Mouse (Mus musculus): Measurements from ENCODE around the gene Sfxn5. TPM values are rescaled to one million over a fixed set of nuclear protein-coding genes. Genes with fewer than 3 reads are reported as not detected.

Sfxn5 gene
- total and polyA plus RNA-seq, 3 experiments, result 1.8 to 3.0 TPM; not detected in 1

DNA sequence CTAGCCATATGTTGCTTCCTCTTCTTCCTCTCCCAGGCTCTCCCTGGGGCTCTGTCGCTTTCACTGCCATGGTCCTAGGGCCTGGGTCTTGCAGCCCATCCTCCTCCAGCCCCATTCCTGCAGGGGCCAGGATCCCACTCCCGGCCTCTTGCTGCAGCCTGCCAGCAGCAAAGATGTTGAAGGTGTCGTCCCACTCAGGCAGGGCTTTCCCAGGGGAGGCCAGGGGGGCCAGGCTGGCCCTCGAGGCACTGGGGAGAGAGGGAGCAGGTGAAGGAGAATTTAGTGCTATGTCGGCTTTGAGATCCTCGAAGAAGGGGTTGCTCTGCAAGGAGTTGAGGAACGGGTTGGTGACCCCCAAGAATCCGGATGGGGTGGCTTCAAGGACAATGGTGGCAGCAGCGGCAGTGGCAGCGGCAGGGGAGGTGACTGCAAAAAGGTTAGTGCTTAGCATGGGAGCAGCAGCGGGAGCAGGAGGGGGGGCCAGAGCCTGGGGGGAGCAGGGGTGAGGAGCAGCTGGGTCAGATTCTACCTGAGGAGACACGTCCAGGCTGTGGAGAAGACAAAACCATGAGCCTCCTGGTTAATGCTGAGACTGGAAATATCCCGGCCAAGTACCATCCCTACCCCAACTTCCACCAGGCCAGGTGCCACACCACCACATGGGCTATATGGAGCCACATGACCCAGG is 8.7 kb upstream of the Sfxn5 start:
- Histone ChIP-seq H3K9me3 (replicated peaks; ENCODE audit: insufficient read depth, low read length) (no peaks in the 10 kb centered on the region), H3K9ac (ENCODE audit: control insufficient read depth, low read depth, low read length, poor library complexity, severe bottlenecking) (no peak overlapping the region), H3K79me2 (ENCODE audit: control insufficient read depth, insufficient read depth, low read length, poor library complexity) (no peaks in the 10 kb centered on the region), H3K4me3 (ENCODE audit: control insufficient read depth in 1 of 2, insufficient read depth in 1 of 2, low read depth in 2 of 2, low read length in 2 of 2) (no peak overlapping the region), H3K27me3 (ENCODE audit: control insufficient read depth in 1 of 2, insufficient read depth in 2 of 2, low read length in 2 of 2) (no peaks in the 10 kb centered on the region), H3K4me1 (ENCODE audit: control insufficient read depth in 1 of 2, insufficient read depth in 2 of 2, low read length in 2 of 2) (no peaks in the 10 kb centered on the region), H3K27ac (ENCODE audit: control insufficient read depth, low read depth, low read length) (no peak overlapping the region), H3K36me3 (ENCODE audit: control insufficient read depth in 1 of 2, insufficient read depth in 2 of 2, low read length in 2 of 2) (no peaks in the 10 kb centered on the region)
- DNase-seq (ENCODE audit: low read depth, low spot score), result no peak
- TF ChIP-seq ZC3H11A (IDR thresholded peaks at IDR 0.05; ENCODE audit: low read depth, low read length) (no peak), GABPA (IDR thresholded peaks at IDR 0.05; ENCODE audit: low read depth, low read length) (no peak), MAFK (IDR thresholded peaks at IDR 0.05; ENCODE audit: borderline replicate concordance, low read depth, low read length) (no peak), POLR2AphosphoS5 (IDR thresholded peaks at IDR 0.05; ENCODE audit: borderline replicate concordance, low read depth, low read length) (no peak), CHD2 (IDR thresholded peaks at IDR 0.05; ENCODE audit: low read length) (no peak), USF2 (IDR thresholded peaks at IDR 0.05; ENCODE audit: borderline replicate concordance in 1 of 2, insufficient read depth in 1 of 2, low read depth in 1 of 2, low read length in 2 of 2) (no peak), ZMIZ1 (IDR thresholded peaks at IDR 0.05; ENCODE audit: low read depth, low read length) (no peak), SIN3A (IDR thresholded peaks at IDR 0.05; ENCODE audit: low read length) (no peak), USF1 (IDR thresholded peaks at IDR 0.05; ENCODE audit: low read depth, low read length) (no peak), ETS1 (IDR thresholded peaks at IDR 0.05; ENCODE audit: low read depth, low read length) (no peak), NRF1 (IDR thresholded peaks at IDR 0.05; ENCODE audit: insufficient read depth, low read depth, low read length, poor library complexity, severe bottlenecking) (no peak), TAL1 (IDR thresholded peaks at IDR 0.05; ENCODE audit: low read length) (no peak), ZNF384 (IDR thresholded peaks at IDR 0.05; ENCODE audit: low read depth, low read length) (no peak), UBTF (IDR thresholded peaks at IDR 0.05; ENCODE audit: borderline replicate concordance, insufficient read depth, low read depth, low read length) (no peak), ZKSCAN1 (IDR thresholded peaks at IDR 0.05; ENCODE audit: low read depth, low read length) (no peak), HCFC1 (IDR thresholded peaks at IDR 0.05; ENCODE audit: low read depth, low read length) (no peak), SMC3 (IDR thresholded peaks at IDR 0.05; ENCODE audit: low read depth, low read length) (no peak)

DNA sequence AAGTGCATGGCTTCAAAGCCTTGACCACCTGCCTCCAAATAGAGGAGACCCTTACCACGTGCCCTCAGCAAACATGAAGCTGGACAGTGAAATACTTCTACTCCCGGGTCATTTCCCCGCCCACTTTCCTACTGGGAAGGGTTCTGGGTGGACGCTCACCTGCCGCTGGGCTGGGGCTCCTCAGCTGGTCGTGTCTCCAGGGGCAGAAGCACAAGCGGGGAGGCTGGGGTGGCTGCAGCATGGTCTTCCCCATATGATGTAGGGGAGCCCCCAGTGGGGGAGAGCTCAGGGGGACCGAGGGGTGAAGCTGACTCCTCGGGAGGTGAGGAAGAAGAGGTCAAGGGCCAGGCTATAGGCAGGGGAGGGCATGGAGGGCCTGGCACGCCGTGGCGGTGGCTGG is 7.0 kb upstream of the Sfxn5 start:
- H3K36me3 ChIP-seq (ENCODE audit: control insufficient read depth in 1 of 2, insufficient read depth in 2 of 2, low read length in 2 of 2), result no peaks in the 10 kb centered on the region
- H3K4me1 ChIP-seq (ENCODE audit: control insufficient read depth in 1 of 2, insufficient read depth in 2 of 2, low read length in 2 of 2), result no peaks in the 10 kb centered on the region
- H3K79me2 ChIP-seq (ENCODE audit: control insufficient read depth, insufficient read depth, low read length, poor library complexity), result no peaks in the 10 kb centered on the region
- no peaks in the 10 kb centered on the region for H3K9me3 ChIP-seq (replicated peaks; ENCODE audit: insufficient read depth, low read length)
- no peak overlapping the region for H3K4me3 ChIP-seq (ENCODE audit: control insufficient read depth in 1 of 2, insufficient read depth in 1 of 2, low read depth in 2 of 2, low read length in 2 of 2)
- no peak overlapping the region for H3K9ac ChIP-seq (ENCODE audit: control insufficient read depth, low read depth, low read length, poor library complexity, severe bottlenecking)
- no peaks in the 10 kb centered on the region for H3K27me3 ChIP-seq (ENCODE audit: control insufficient read depth in 1 of 2, insufficient read depth in 2 of 2, low read length in 2 of 2)
- no peak for DNase-seq (ENCODE audit: low read depth, low spot score)
- H3K27ac ChIP-seq (ENCODE audit: control insufficient read depth, low read depth, low read length), result no peak overlapping the region
- TF ChIP-seq SMC3 (IDR thresholded peaks at IDR 0.05; ENCODE audit: low read depth, low read length) (no peak), TCF12 (IDR thresholded peaks at IDR 0.05; ENCODE audit: low read depth, low read length) (no peak), KAT2A (conservative IDR thresholded peaks at IDR 0.05; ENCODE audit: low read depth, low read length) (no peak), POLR2AphosphoS5 (IDR thresholded peaks at IDR 0.05; ENCODE audit: borderline replicate concordance, low read depth, low read length) (no peak), NRF1 (IDR thresholded peaks at IDR 0.05; ENCODE audit: insufficient read depth, low read depth, low read length, poor library complexity, severe bottlenecking) (no peak), GATA1 (IDR thresholded peaks at IDR 0.05; ENCODE audit: low read depth, low read length) (no peak), CTCF (IDR thresholded peaks at IDR 0.05 in 2 of 3, conservative IDR thresholded peaks at IDR 0.05 in 1 of 3; ENCODE audit: control insufficient read depth in 1 of 3, insufficient read depth in 1 of 3, low read depth in 2 of 3, low read length in 3 of 3, poor library complexity in 1 of 3, severe bottlenecking in 1 of 3) (no peak), POLR2AphosphoS2 (IDR thresholded peaks at IDR 0.05; ENCODE audit: low read length) (no peak), GABPA (IDR thresholded peaks at IDR 0.05; ENCODE audit: low read depth, low read length) (no peak)
